Mouse (Mus musculus) Patski (cell line): ENCODE measurements around the gene Fat4. TPM values are rescaled to one million over a fixed set of nuclear protein-coding genes. Genes with fewer than 3 reads are reported as not detected.
A peak's percentile ranks its signal among the peaks of the same experiment; 100 is the strongest.

Experiments used
- ATAC-seq: fragments of 100-300 bp; one replicate; pipeline ENCODE4 v1.8.0; 2021
- CTCF ChIA-PET: fragments of 350-600 bp; sonication (Branson Sonifier 250); formaldehyde crosslinking; loops from one replicate; lab custom pipeline; 2022; ENCODE audit warnings: inconsistent platforms; lab: Charles Lee
- POLR2A ChIA-PET: fragments of 350-600 bp; sonication (Branson Sonifier 250); formaldehyde crosslinking; loops from one replicate; lab custom pipeline; 2022; ENCODE audit warnings: antibody characterized with exemption, inconsistent platforms; lab: Charles Lee
- DNase-seq: peaks from one replicate; pipeline ENCODE4 v3.0.0-alpha.2; 2011; ENCODE audit warnings: low read depth, low spot score
- H3K27me3 ChIP-seq: fragments of 371-371 bp; one replicate; pipeline ENCODE4 v1.5.1; 2021
- CTCF ChIP-seq: fragments of 100-300 bp; IDR thresholded peaks from one replicate; pipeline ENCODE4 v1.5.1; 2021
- in situ Hi-C: fragments of 300-500 bp; cut with MboI; formaldehyde crosslinking; loops from 3 replicates; pipeline ENCODE4 v1.11.1; 2018; ENCODE audit warnings: low pct_unique_long_range_greater_than_20kb, mixed read lengths
- polyA plus RNA-seq: library from polyadenylated mRNA; unstranded; gene quantifications from one replicate; pipeline ENCODE4 v1.2.3, GENCODE M21; 2021

The Fat4 gene
- polyA plus RNA-seq, 1 experiment from 2014 or later, result 3.5 TPM

- in situ Hi-C loops, result no loop called here
- CTCF ChIA-PET, result no interaction called here
- no peak for ATAC-seq
- no peaks in the 10 kb centered on the region for H3K27me3 ChIP-seq
- POLR2A ChIA-PET, result no interaction called here
- no peak for TF ChIP-seq CTCF
- no peak for DNase-seq
These were observed 58.4 kb downstream of the Fat4 start for GRCm38 (mm10) chr3:38945157-38945556.

GRCm38 (mm10) chr3:38947706-38948105, 61.0 kb downstream of the Fat4 start:
- ChIA-PET CTCF (interaction anchor here (0.8 kb wide), 1 partner anchor 157 kb away, joined by 3 read pairs; no protein-coding TSS in a partner anchor), POLR2A (no interaction called here)
- in situ Hi-C loops, result no loop called here
- DNase-seq, result no peak
- no peak for TF ChIP-seq CTCF
- ATAC-seq, result no peak
- H3K27me3 ChIP-seq, result no peaks in the 10 kb centered on the region

GRCm38 (mm10) chr3:38952602-38953001, 65.9 kb downstream of the Fat4 start:
- POLR2A ChIA-PET, result no interaction called here
- no peak for TF ChIP-seq CTCF
- DNase-seq, result no peak
- in situ Hi-C loops, result no loop called here
- no peaks in the 10 kb centered on the region for H3K27me3 ChIP-seq
- CTCF ChIA-PET, result interaction anchor here (1.0 to 2.1 kb wide), 4 partner anchors 11 to 15 kb away, joined by 4 to 6 read pairs (median 5); no protein-coding TSS in a partner anchor
- ATAC-seq, result no peak

- no peak for ATAC-seq
- CTCF ChIA-PET, result interaction anchor here (0.6 to 2.1 kb wide), 2 partner anchors 14 to 18 kb away, joined by 3 to 6 read pairs; no protein-coding TSS in a partner anchor
- TF ChIP-seq CTCF, result no peak
- POLR2A ChIA-PET, result no interaction called here
- DNase-seq, result no peak
- no peaks in the 10 kb centered on the region for H3K27me3 ChIP-seq
- in situ Hi-C loops, result no loop called here
These were observed 67.5 kb downstream of the Fat4 start for GRCm38 (mm10) chr3:38954196-38954595.

GRCm38 (mm10) chr3:38956012-38956648, 69.4 kb downstream of the Fat4 start:
- in situ Hi-C loops, result no loop called here
- H3K27me3 ChIP-seq, result no peaks in the 10 kb centered on the region
- ATAC-seq, result no peak
- TF ChIP-seq CTCF, result no peak
- no peak for DNase-seq
- CTCF ChIA-PET, result interaction anchor here (0.7 to 1.4 kb wide), 4 partner anchors 10 to 69 kb away, joined by 3 to 4 read pairs (median 4); partner anchors contain the start of gene Fat4
- POLR2A ChIA-PET, result no interaction called here

- DNase-seq, result no peak
- no peaks in the 10 kb centered on the region for H3K27me3 ChIP-seq
- TF ChIP-seq CTCF, result no peak
- in situ Hi-C loops, result no loop called here
- ChIA-PET CTCF (interaction anchor here (1.4 kb wide), 1 partner anchor 70 kb away, joined by 4 read pairs; the partner anchor contains the start of gene Fat4), POLR2A (no interaction called here)
- ATAC-seq, result no peak
These were observed 70.4 kb downstream of the Fat4 start for GRCm38 (mm10) chr3:38957186-38957585.

GRCm38 (mm10) chr3:38962328-38962727, 75.6 kb downstream of the Fat4 start:
- CTCF ChIA-PET, result interaction anchor here (0.7 to 1.6 kb wide), 3 partner anchors 10 to 13 kb away, joined by 3 to 6 read pairs (median 5); no protein-coding TSS in a partner anchor
- no peak for TF ChIP-seq CTCF
- H3K27me3 ChIP-seq, result no peaks in the 10 kb centered on the region
- POLR2A ChIA-PET, result no interaction called here
- no peak for ATAC-seq
- in situ Hi-C loops, result no loop called here
- DNase-seq, result no peak

- in situ Hi-C loops, result no loop called here
- no peak for ATAC-seq
- ChIA-PET CTCF (interaction anchor here (1.3 to 2.0 kb wide), 2 partner anchors 15 to 50 kb away, joined by 4 read pairs; no protein-coding TSS in a partner anchor), POLR2A (interaction anchor here (0.6 kb wide), 1 partner anchor 760 kb away, joined by 4 read pairs; no protein-coding TSS in a partner anchor)
- H3K27me3 ChIP-seq, result no peaks in the 10 kb centered on the region
- DNase-seq, result no peak
- TF ChIP-seq CTCF, result no peak
These were observed 80.7 kb downstream of the Fat4 start for GRCm38 (mm10) chr3:38967480-38967879.

- TF ChIP-seq CTCF, result no peak
- CTCF ChIA-PET, result no interaction called here
- in situ Hi-C loops, result no loop called here
- POLR2A ChIA-PET, result no interaction called here
- ATAC-seq (no peak), DNase-seq (no peak)
- H3K27me3 ChIP-seq, result no peaks in the 10 kb centered on the region
These were observed 99.6 kb downstream of the Fat4 start for GRCm38 (mm10) chr3:38986379-38986778.

- DNase-seq (no peak), ATAC-seq (no peak)
- in situ Hi-C loops, result no loop called here
- CTCF ChIA-PET, result interaction anchor here (1.0 to 1.3 kb wide), 2 partner anchors 10 to 11 kb away, joined by 3 to 5 read pairs; no protein-coding TSS in a partner anchor
- H3K27me3 ChIP-seq, result no peaks in the 10 kb centered on the region
- TF ChIP-seq CTCF, result no peak
- POLR2A ChIA-PET, result no interaction called here
These were observed 102.4 kb downstream of the Fat4 start for GRCm38 (mm10) chr3:38989181-38989580.

- in situ Hi-C loops, result no loop called here
- TF ChIP-seq CTCF, result no peak
- ChIA-PET CTCF (interaction anchor here (2.0 kb wide), 1 partner anchor 10 kb away, joined by 5 read pairs; no protein-coding TSS in a partner anchor), POLR2A (no interaction called here)
- no peak for ATAC-seq
- peak; percentile 49 for DNase-seq
- no peaks in the 10 kb centered on the region for H3K27me3 ChIP-seq
These were observed 113.3 kb downstream of the Fat4 start for GRCm38 (mm10) chr3:39000011-39000410.
